Mouse (Mus musculus) CH12.LX (cell line): ENCODE measurements around the gene Fam20c. TPM values are rescaled to one million over a fixed set of nuclear protein-coding genes. Genes with fewer than 3 reads are reported as not detected.

Experiments used
- DNase-seq: peaks from one replicate; pipeline ENCODE4 v3.0.0-alpha.2; 2013; ENCODE audit errors: extremely low read depth
- H3K27ac ChIP-seq: 2 replicates; pipeline ENCODE4 v1.5.1; 2012; ENCODE audit warnings: low read depth, mild to moderate bottlenecking, control low read depth, moderate library complexity; ENCODE audit not compliant: insufficient read depth
- H3K27me3 ChIP-seq: replicated peaks from 2 replicates; pipeline ENCODE3; 2012; ENCODE audit warnings: inconsistent platforms
- H3K36me3 ChIP-seq, 2 experiments: replicated peaks in 1 of 2; 2 replicates each; pipeline versions ENCODE3 to v1.6.1; 2012; ENCODE audit warnings: inconsistent platforms in 1 of 2, low read length in 1 of 2, mild to moderate bottlenecking in 1 of 2, mixed read lengths in 1 of 2, moderate library complexity in 1 of 2; ENCODE audit not compliant: control insufficient read depth in 1 of 2, insufficient read depth in 1 of 2
- H3K4me1 ChIP-seq, 2 experiments: 2 replicates each; pipeline ENCODE4 v1.6.1; 2012; ENCODE audit warnings: inconsistent platforms in 1 of 2, moderate library complexity in 1 of 2; ENCODE audit not compliant: insufficient read depth in 2 of 2, control insufficient read depth in 1 of 2
- H3K4me2 ChIP-seq: 2 replicates; pipeline ENCODE4 v1.6.1; 2012; ENCODE audit warnings: low read depth, mild to moderate bottlenecking, control low read depth; ENCODE audit not compliant: poor library complexity, insufficient read depth, severe bottlenecking
- H3K4me3 ChIP-seq, 3 experiments: fragments of 150-350 bp in 1 of 3; sonication (generic) in 1 of 3; replicated peaks in 1 of 3; 2 replicates each; pipeline versions ENCODE3 to v1.5.1; 2011 to 2012; ENCODE audit warnings: low read depth in 2 of 3, low read length in 2 of 3, mild to moderate bottlenecking in 2 of 3, moderate library complexity in 2 of 3, control low read depth in 1 of 3, improper control_type of control experiment in 1 of 3, inconsistent platforms in 1 of 3, mixed read lengths in 1 of 3; ENCODE audit not compliant: poor library complexity in 1 of 3
- H3K79me2 ChIP-seq: replicated peaks from 2 replicates; pipeline ENCODE4 v1.6.1; 2012; ENCODE audit warnings: mild to moderate bottlenecking, moderate library complexity; ENCODE audit not compliant: control insufficient read depth, poor library complexity, insufficient read depth, severe bottlenecking; ENCODE audit errors: extremely low read depth
- H3K9ac ChIP-seq: 2 replicates; pipeline ENCODE4 v1.6.1; 2012; ENCODE audit warnings: low read depth, mild to moderate bottlenecking, control low read depth, moderate library complexity; ENCODE audit not compliant: insufficient read depth
- H3K9me3 ChIP-seq: replicated peaks from 2 replicates; pipeline ENCODE3; 2012; ENCODE audit warnings: low read length, inconsistent platforms, mixed read lengths
- BHLHE40 ChIP-seq: IDR thresholded peaks from 2 replicates; pipeline ENCODE4 v1.6.1; 2011; ENCODE audit warnings: mild to moderate bottlenecking, low read depth, low read length, improper control_type of control experiment
- CHD1 ChIP-seq: IDR thresholded peaks from 2 replicates; pipeline ENCODE4 v1.6.1; 2012; ENCODE audit warnings: low read depth, low read length, improper control_type of control experiment, inconsistent platforms
- CTCF ChIP-seq, 2 experiments: IDR thresholded peaks in 1 of 2; conservative IDR thresholded peaks in 1 of 2; 2 replicates each; pipeline ENCODE4 v1.5.1; 2011 to 2012; ENCODE audit warnings: low read depth in 2 of 2, low read length in 2 of 2, improper control_type of control experiment in 1 of 2, inconsistent platforms in 1 of 2, mild to moderate bottlenecking in 1 of 2, moderate library complexity in 1 of 2
- E2F4 ChIP-seq: IDR thresholded peaks from 2 replicates; pipeline ENCODE4 v1.6.1; 2011; ENCODE audit warnings: low read depth, low read length, improper control_type of control experiment; ENCODE audit not compliant: insufficient replicate concordance
- ELF1 ChIP-seq: IDR thresholded peaks from 2 replicates; pipeline ENCODE4 v1.6.1; 2014; ENCODE audit warnings: low read depth, mild to moderate bottlenecking, inconsistent platforms, low read length, improper control_type of control experiment
- EP300 ChIP-seq: IDR thresholded peaks from 2 replicates; pipeline ENCODE4 v1.6.1; 2011; ENCODE audit warnings: low read length, improper control_type of control experiment
- ETS1 ChIP-seq: conservative IDR thresholded peaks from 2 replicates; pipeline ENCODE4 v1.6.1; 2012; ENCODE audit warnings: low read depth, mild to moderate bottlenecking, inconsistent platforms, low read length, improper control_type of control experiment, moderate library complexity
- GABPA ChIP-seq: IDR thresholded peaks from 2 replicates; pipeline ENCODE4 v1.6.1; 2012; ENCODE audit warnings: low read depth, low read length, improper control_type of control experiment, inconsistent platforms; ENCODE audit not compliant: insufficient replicate concordance
- HCFC1 ChIP-seq: IDR thresholded peaks from 2 replicates; pipeline ENCODE4 v1.6.1; 2012; ENCODE audit warnings: low read depth, mild to moderate bottlenecking, inconsistent platforms, low read length, improper control_type of control experiment
- IRF4 ChIP-seq: IDR thresholded peaks from 2 replicates; pipeline ENCODE4 v1.6.1; 2014; ENCODE audit warnings: low read depth, mild to moderate bottlenecking, inconsistent platforms, low read length, improper control_type of control experiment
- JUN ChIP-seq: IDR thresholded peaks from 2 replicates; pipeline ENCODE4 v1.6.1; 2011; ENCODE audit warnings: low read depth, mild to moderate bottlenecking, low read length, improper control_type of control experiment, moderate library complexity; ENCODE audit not compliant: insufficient read depth
- JUND ChIP-seq: conservative IDR thresholded peaks from 2 replicates; pipeline ENCODE4 v1.6.1; 2011; ENCODE audit warnings: low read depth, low read length, improper control_type of control experiment
- MAFK ChIP-seq: IDR thresholded peaks from 2 replicates; pipeline ENCODE4 v1.6.1; 2011; ENCODE audit warnings: low read length, improper control_type of control experiment; ENCODE audit not compliant: insufficient replicate concordance
- MAX ChIP-seq: IDR thresholded peaks from 2 replicates; pipeline ENCODE4 v1.6.1; 2011; ENCODE audit warnings: low read length, improper control_type of control experiment
- MEF2A ChIP-seq: IDR thresholded peaks from 2 replicates; pipeline ENCODE4 v1.6.1; 2014; ENCODE audit warnings: low read depth, mild to moderate bottlenecking, inconsistent platforms, low read length, improper control_type of control experiment, borderline replicate concordance
- MXI1 ChIP-seq: IDR thresholded peaks from 2 replicates; pipeline ENCODE4 v1.6.1; 2011; ENCODE audit warnings: mild to moderate bottlenecking, low read depth, low read length, improper control_type of control experiment
- NELFE ChIP-seq: IDR thresholded peaks from 2 replicates; pipeline ENCODE4 v1.6.1; 2011; ENCODE audit warnings: low read depth, low read length, improper control_type of control experiment
- NRF1 ChIP-seq: IDR thresholded peaks from 2 replicates; pipeline ENCODE4 v1.6.1; 2014; ENCODE audit warnings: low read depth, mild to moderate bottlenecking, inconsistent platforms, low read length, improper control_type of control experiment, moderate library complexity
- PAX5 ChIP-seq: IDR thresholded peaks from 2 replicates; pipeline ENCODE4 v1.6.1; 2012; ENCODE audit warnings: low read length, inconsistent platforms, mixed read lengths
- POLR2A ChIP-seq: IDR thresholded peaks from 2 replicates; pipeline ENCODE4 v1.6.1; 2011; ENCODE audit warnings: low read depth, mild to moderate bottlenecking, improper control_type of control experiment, low read length
- POLR2AphosphoS2 ChIP-seq: IDR thresholded peaks from 2 replicates; pipeline ENCODE4 v1.6.1; 2011; ENCODE audit warnings: low read depth, low read length, improper control_type of control experiment
- SIN3A ChIP-seq: IDR thresholded peaks from 2 replicates; pipeline ENCODE4 v1.6.1; 2012; ENCODE audit warnings: low read length, improper control_type of control experiment, inconsistent platforms
- TBP ChIP-seq: conservative IDR thresholded peaks from 2 replicates; pipeline ENCODE4 v1.6.1; 2011; ENCODE audit warnings: low read depth, low read length, improper control_type of control experiment
- TCF12 ChIP-seq: IDR thresholded peaks from 2 replicates; pipeline ENCODE4 v1.6.1; 2014; ENCODE audit warnings: low read depth, mild to moderate bottlenecking, inconsistent platforms, low read length, improper control_type of control experiment
- UBTF ChIP-seq: IDR thresholded peaks from 2 replicates; pipeline ENCODE4 v1.6.1; 2012; ENCODE audit warnings: low read depth, mild to moderate bottlenecking, inconsistent platforms, low read length, improper control_type of control experiment, moderate library complexity
- USF1 ChIP-seq: IDR thresholded peaks from 2 replicates; pipeline ENCODE4 v1.6.1; 2014; ENCODE audit warnings: low read depth, mild to moderate bottlenecking, inconsistent platforms, low read length, improper control_type of control experiment
- ZC3H11A ChIP-seq: IDR thresholded peaks from 2 replicates; pipeline ENCODE4 v1.6.1; 2012; ENCODE audit warnings: low read depth, mild to moderate bottlenecking, inconsistent platforms, low read length, improper control_type of control experiment
- ZKSCAN1 ChIP-seq: IDR thresholded peaks from 2 replicates; pipeline ENCODE4 v1.6.1; 2012; ENCODE audit warnings: low read depth, inconsistent platforms, low read length, improper control_type of control experiment, borderline replicate concordance
- ZNF384 ChIP-seq: IDR thresholded peaks from 2 replicates; pipeline ENCODE4 v1.6.1; 2012; ENCODE audit warnings: low read depth, low read length, improper control_type of control experiment, inconsistent platforms
- dilution Hi-C: fragments of 300-500 bp; cut with MboI; formaldehyde crosslinking; loops from 2 replicates; pipeline ENCODE4 v1.14.3; 2020; ENCODE audit warnings: low sequenced_read_pairs; ENCODE audit not compliant: extremely low pct_unique_long_range_greater_than_20kb, extremely low pct_ligation_motif_present
- in situ Hi-C: fragments of 300-500 bp; cut with MboI; formaldehyde crosslinking; loops from 3 replicates; pipeline ENCODE4 v1.14.3; 2019; ENCODE audit warnings: low sequenced_read_pairs, low pct_ligation_motif_present, low pct_unique_long_range_greater_than_20kb, mixed read lengths
- polyA plus RNA-seq: library from polyadenylated mRNA; unstranded; fragments of >175 nt; gene quantifications from 2 replicates; pipeline ENCODE4 v1.2.1, GENCODE M21; 2012; ENCODE audit warnings: low read depth; ENCODE audit not compliant: insufficient read length
- total RNA-seq, 2 experiments: library from RNA; depleted of rRNA; stranded (reverse); fragments of 300-350 nt in 1 of 2; fragments of >200 nt in 1 of 2; gene quantifications; 2 replicates each; pipeline ENCODE4 v1.2.3; 2012 to 2014

Fam20c gene
- total and polyA plus RNA-seq, 3 experiments = 0.13 to 0.84 (median 0.15) TPM

DNA sequence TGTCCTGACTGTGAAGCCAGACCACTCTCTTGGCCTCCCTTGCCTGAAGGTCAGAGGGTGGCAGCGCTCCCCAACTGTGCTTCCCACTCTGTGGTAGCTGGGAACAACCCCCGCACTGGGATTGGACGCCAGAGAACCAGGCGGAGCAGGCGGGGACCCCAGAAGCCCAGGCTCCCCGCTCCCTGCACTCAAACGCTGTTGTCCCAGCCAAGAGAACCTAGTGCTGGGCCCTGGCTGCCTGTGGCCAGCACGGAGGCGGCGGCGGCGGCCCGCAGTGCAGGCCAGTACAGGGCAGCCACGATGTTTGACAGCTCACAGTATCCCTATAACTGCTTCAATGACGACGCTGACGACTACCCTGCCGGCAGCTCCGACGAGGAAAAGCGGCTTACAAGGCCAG, 65.5 kb downstream of the Fam20c start, which contains the start of gene Gm5294:
Gene Gm5294, plus strand, starts transcription at position 301 of the 400 bp plus-strand sequence.
- Histone ChIP-seq H3K9me3 (peaks cover 16% of the 10 kb centered on the region), H3K9ac (no peak within 1 kb of the TSS), H3K27me3 (peaks cover 18% of the 10 kb centered on the region), H3K79me2 (no peaks in the 10 kb centered on the region), H3K36me3 (no peaks in the 10 kb centered on the region), H3K27ac (no peak within 1 kb of the TSS), H3K4me3 (no peak within 1 kb of the TSS), H3K4me1 (no peaks in the 10 kb centered on the region), H3K4me2 (no peak within 1 kb of the TSS)
- TF ChIP-seq BHLHE40 = no peak
- TF ChIP-seq SIN3A = no peak
- no peak for TF ChIP-seq USF1
- TF ChIP-seq ZKSCAN1 = no peak
- TF ChIP-seq MXI1 = no peak
- TF ChIP-seq ELF1 = no peak
- no peak for TF ChIP-seq ETS1
- no peak for TF ChIP-seq POLR2A
- no peak for TF ChIP-seq PAX5
- no peak for TF ChIP-seq MEF2A
- TF ChIP-seq GABPA = no peak
- no peak for TF ChIP-seq CTCF (conservative IDR thresholded peaks at IDR 0.05 in 1 of 2, IDR thresholded peaks at IDR 0.05 in 1 of 2; ENCODE audit: low read depth in 2 of 2, low read length in 2 of 2)
- TF ChIP-seq HCFC1 = no peak
- TF ChIP-seq TBP = no peak
- dilution Hi-C loops (no loop called here), in situ Hi-C loops (no loop called here)
- no peak for DNase-seq

DNA sequence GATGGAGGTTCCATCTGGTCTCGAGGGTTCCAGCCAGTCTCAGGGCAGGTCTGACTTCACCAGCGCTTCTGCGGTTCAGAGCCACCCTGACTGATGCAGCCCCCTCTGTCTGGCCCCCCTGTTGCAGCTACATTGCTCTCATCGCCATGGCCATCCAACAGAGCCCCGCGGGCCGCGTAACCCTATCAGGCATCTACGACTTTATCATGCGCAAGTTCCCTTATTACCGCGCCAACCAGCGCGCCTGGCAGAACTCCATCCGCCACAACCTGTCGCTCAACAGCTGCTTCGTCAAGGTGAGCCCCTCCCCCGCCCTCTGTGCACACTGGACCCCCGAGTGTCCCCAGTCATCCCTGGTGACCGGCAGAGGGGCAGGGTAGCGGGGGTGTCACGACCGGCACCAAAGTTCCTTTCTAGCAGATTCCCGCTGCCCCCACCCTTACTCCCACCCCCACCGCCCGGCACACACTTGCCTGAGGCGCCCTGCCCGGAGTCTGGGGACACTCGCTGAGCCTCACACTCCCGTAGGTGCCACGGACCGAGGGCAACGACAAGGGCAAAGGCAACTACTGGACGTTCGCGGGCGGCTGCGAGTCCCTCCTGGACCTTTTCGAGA, 66.5 kb downstream of the Fam20c start:
- H3K36me3 ChIP-seq = no peaks in the 10 kb centered on the region
- no peak overlapping the region for H3K4me2 ChIP-seq
- H3K27me3 ChIP-seq = peaks cover 20% of the 10 kb centered on the region
- no peaks in the 10 kb centered on the region for H3K79me2 ChIP-seq
- no peak overlapping the region for H3K9ac ChIP-seq
- dilution Hi-C loops = no loop called here
- no peak overlapping the region for H3K4me3 ChIP-seq
- no peaks in the 10 kb centered on the region for H3K4me1 ChIP-seq
- H3K9me3 ChIP-seq = peaks cover 14% of the 10 kb centered on the region
- no peak for TF ChIP-seq SIN3A
- TF ChIP-seq HCFC1 = no peak
- no peak for TF ChIP-seq NELFE
- no peak for TF ChIP-seq GABPA
- no peak for TF ChIP-seq JUN
- no peak for TF ChIP-seq TBP
- TF ChIP-seq TCF12 = no peak
- TF ChIP-seq ZC3H11A = no peak
- TF ChIP-seq MAX = no peak
- TF ChIP-seq E2F4 = no peak
- no peak for TF ChIP-seq POLR2AphosphoS2
- no peak for TF ChIP-seq UBTF
- TF ChIP-seq CHD1 = no peak
- no peak for TF ChIP-seq PAX5
- TF ChIP-seq EP300 = no peak
- no peak for TF ChIP-seq MAFK
- no peak for TF ChIP-seq JUND
- no peak for TF ChIP-seq NRF1
- TF ChIP-seq IRF4 = no peak
- no peak for TF ChIP-seq ZNF384
- TF ChIP-seq, all 38 proteins: peak for 0
- in situ Hi-C loops = no loop called here
- no peak for DNase-seq
- no peak overlapping the region for H3K27ac ChIP-seq
